18 mouse cellular contexts compared by ENCODE assay signal in genomic region chr5:65424215-65424614, GRCm38 (mm10). TPM values are rescaled to one million over a fixed set of nuclear protein-coding genes. Genes with fewer than 3 reads are reported as not detected.
DNase-seq lines count a peak whose midpoint lies in the region; ATAC-seq and TF ChIP-seq lines count a peak whose summit lies in the region.
"Had no signal": no experiment of that assay in that cellular context is flagged by ENCODE, and none has a peak within 500 bp of the region (broad histone marks: within the 10 kb centered on the region; RNA-seq: fewer than 3 reads in every experiment).

No protein-coding gene starts in this region.

- no peaks in the 10 kb centered on the region for H3K9me3 ChIP-seq in liver, embryonic 11.5 days (ENCODE audit: control insufficient read depth, low read length)
- no peaks in the 10 kb centered on the region for H3K9me3 ChIP-seq in liver, embryonic 12.5 days (replicated peaks)
- no peaks in the 10 kb centered on the region for H3K9me3 ChIP-seq in intestine, embryonic 16.5 days (ENCODE audit: control insufficient read depth, low read length)
- no peaks in the 10 kb centered on the region for H3K9me3 ChIP-seq in stomach, postnatal 0 days (ENCODE audit: control insufficient read depth, low read length)
- H3K9me3 ChIP-seq in forebrain, postnatal 0 days (ENCODE audit: low read length), result no peaks in the 10 kb centered on the region
- H3K9me3 ChIP-seq: heart, embryonic 10.5 days; midbrain, embryonic 13.5 days had no signal

- no peak for TF ChIP-seq EP300 in stomach, postnatal 0 days (optimal IDR thresholded peaks at IDR 0.05)

- no peak overlapping the region for H3K4me2 ChIP-seq in liver, embryonic 11.5 days
- no peak overlapping the region for H3K4me2 ChIP-seq in liver, embryonic 12.5 days
- no peak overlapping the region for H3K4me2 ChIP-seq in intestine, embryonic 16.5 days (ENCODE audit: low read depth, low read length)
- no peak overlapping the region for H3K4me2 ChIP-seq in stomach, postnatal 0 days (replicated peaks; ENCODE audit: low read depth)
- no peak overlapping the region for H3K4me2 ChIP-seq in forebrain, postnatal 0 days (ENCODE audit: low read depth)
- H3K4me2 ChIP-seq: midbrain, embryonic 13.5 days had no signal

- H3K27ac ChIP-seq in liver, embryonic 11.5 days (ENCODE audit: low read depth, low read length), result no peak overlapping the region
- no peak overlapping the region for H3K27ac ChIP-seq in liver, embryonic 12.5 days
- peak overlapping the region; percentile 66 for H3K27ac ChIP-seq in intestine, embryonic 16.5 days (ENCODE audit: low read length)
- H3K27ac ChIP-seq in stomach, postnatal 0 days (replicated peaks), result peak overlapping the region; percentile 70
- no peak overlapping the region for H3K27ac ChIP-seq in forebrain, postnatal 0 days (ENCODE audit: low read depth, low read length)
- H3K27ac ChIP-seq: heart, embryonic 10.5 days; liver, embryonic 14.5 days; macrophage; midbrain, embryonic 13.5 days had no signal

- H3K9ac ChIP-seq in liver, embryonic 11.5 days (ENCODE audit: low read depth, low read length), result no peak overlapping the region
- H3K9ac ChIP-seq in liver, embryonic 12.5 days, result no peak overlapping the region
- no peak overlapping the region for H3K9ac ChIP-seq in intestine, embryonic 16.5 days (ENCODE audit: low read depth, low read length)
- H3K9ac ChIP-seq in stomach, postnatal 0 days (ENCODE audit: low read length), result no peak overlapping the region
- no peak overlapping the region for H3K9ac ChIP-seq in forebrain, postnatal 0 days
- H3K9ac ChIP-seq: liver, embryonic 14.5 days; midbrain, embryonic 13.5 days had no signal

- no peak for DNase-seq in liver, embryonic 11.5 days (ENCODE audit: low spot score)
- DNase-seq in kidney, postnatal 25 days, result peak; percentile 45 to 71
- peak; percentile 75 for DNase-seq in stomach, postnatal 0 days (ENCODE audit: low spot score)
- no peak for DNase-seq in forebrain, postnatal 0 days
- no peak for DNase-seq in heart, adult 18-20 months
- DNase-seq: cerebellum, postnatal 10 days; gastrocnemius, postnatal 14 days; heart, postnatal 14 days; retina, postnatal 1 day had no signal

- H3K27me3 ChIP-seq in liver, embryonic 11.5 days (replicated peaks; ENCODE audit: control insufficient read depth, insufficient read depth, low read length), result no peaks in the 10 kb centered on the region
- no peaks in the 10 kb centered on the region for H3K27me3 ChIP-seq in liver, embryonic 12.5 days (replicated peaks)
- no peaks in the 10 kb centered on the region for H3K27me3 ChIP-seq in intestine, embryonic 16.5 days (replicated peaks; ENCODE audit: control insufficient read depth, insufficient read depth, low read length)
- no peaks in the 10 kb centered on the region for H3K27me3 ChIP-seq in stomach, postnatal 0 days (ENCODE audit: control insufficient read depth, insufficient read depth, low read length)
- H3K27me3 ChIP-seq in forebrain, postnatal 0 days (ENCODE audit: insufficient read depth, low read length), result no peaks in the 10 kb centered on the region
- H3K27me3 ChIP-seq: midbrain, embryonic 13.5 days had no signal

- 67% methylated on average over 6 of the region's 6 CpGs for WGBS in liver, embryonic 11.5 days
- 52% methylated on average over 6 of the region's 6 CpGs for WGBS in liver, embryonic 12.5 days (ENCODE audit: insufficient replicate concordance)
- WGBS in intestine, embryonic 16.5 days, result 66% methylated on average over 6 of the region's 6 CpGs
- WGBS in stomach, postnatal 0 days, result 67% methylated on average over 6 of the region's 6 CpGs
- WGBS in forebrain, postnatal 0 days, result 95% methylated on average over 6 of the region's 6 CpGs

- peaks cover 11% of the 10 kb centered on the region for H3K36me3 ChIP-seq in liver, embryonic 11.5 days (ENCODE audit: control insufficient read depth, insufficient read depth, low read length)
- H3K36me3 ChIP-seq in liver, embryonic 12.5 days, result peaks cover 21% of the 10 kb centered on the region
- H3K36me3 ChIP-seq in intestine, embryonic 16.5 days (ENCODE audit: control insufficient read depth, insufficient read depth, low read length), result 0 out of 2 replicates have a peak, but pooled peaks cover 1% of the 10 kb centered on the region
- peaks cover 12% of the 10 kb centered on the region; the same call in 1 of the 2 replicates for H3K36me3 ChIP-seq in stomach, postnatal 0 days (ENCODE audit: control insufficient read depth, insufficient read depth, low read length)
- peaks cover 69% of the 10 kb centered on the region for H3K36me3 ChIP-seq in forebrain, postnatal 0 days (ENCODE audit: insufficient read depth)

- no peak overlapping the region for H3K4me3 ChIP-seq in liver, embryonic 11.5 days (ENCODE audit: low read depth, low read length)
- H3K4me3 ChIP-seq in liver, embryonic 12.5 days, result no peak overlapping the region
- no peak overlapping the region for H3K4me3 ChIP-seq in intestine, embryonic 16.5 days (ENCODE audit: low read length)
- H3K4me3 ChIP-seq in stomach, postnatal 0 days (ENCODE audit: low read depth, low read length), result no peak overlapping the region
- no peak overlapping the region for H3K4me3 ChIP-seq in forebrain, postnatal 0 days (ENCODE audit: low read depth, low read length)
- H3K4me3 ChIP-seq: heart, embryonic 10.5 days; midbrain, embryonic 13.5 days; myocyte had no signal

- peaks cover 3% of the 10 kb centered on the region; the same call in 1 of the 2 replicates for H3K4me1 ChIP-seq in liver, embryonic 11.5 days (replicated peaks; ENCODE audit: control insufficient read depth, insufficient read depth, low read length)
- H3K4me1 ChIP-seq in liver, embryonic 12.5 days, result peaks cover 19% of the 10 kb centered on the region
- H3K4me1 ChIP-seq in intestine, embryonic 16.5 days (ENCODE audit: control insufficient read depth, insufficient read depth, low read length), result peaks cover 9% of the 10 kb centered on the region; the same call in 1 of the 2 replicates
- H3K4me1 ChIP-seq in stomach, postnatal 0 days (replicated peaks; ENCODE audit: control insufficient read depth, insufficient read depth), result no peaks in the 10 kb centered on the region; the same call in 1 of the 2 replicates
- no peaks in the 10 kb centered on the region for H3K4me1 ChIP-seq in forebrain, postnatal 0 days (ENCODE audit: insufficient read depth)

- TF ChIP-seq CTCF in stomach, postnatal 0 days (IDR thresholded peaks at IDR 0.05; ENCODE audit: low read depth), result no peak
- no peak for TF ChIP-seq CTCF in forebrain, postnatal 0 days (IDR thresholded peaks at IDR 0.05; ENCODE audit: low read depth)

- ATAC-seq in liver, embryonic 11.5 days (replicated peaks; ENCODE audit: low FRiP score), result peak; percentile 47
- no peak for ATAC-seq in liver, embryonic 12.5 days
- ATAC-seq in intestine, embryonic 16.5 days, result peak; percentile 85
- ATAC-seq in stomach, postnatal 0 days (ENCODE audit: low FRiP score, low TSS enrichment), result peak; percentile 89
- ATAC-seq in forebrain, postnatal 0 days, result no peak
- ATAC-seq: forebrain, embryonic 14.5 days; hindbrain, embryonic 16.5 days; midbrain, embryonic 13.5 days had no signal

RNA-seq across cellular contexts. Expression of gene Ugdh, which starts 11.5 kb away (rescaled TPM):
- 48.2 and 49.3 TPM in 2 replicates for polyA plus RNA-seq in liver, embryonic 11.5 days (2014; fragmentation: Nextera tagmentation; extraction: Ambion mirVana)
- polyA plus RNA-seq in liver, embryonic 12.5 days (2016; fragmentation: Nextera tagmentation; extraction: Ambion mirVana), result 24.1 and 26.3 TPM in 2 replicates
- 266 and 271 TPM in 2 replicates for polyA plus RNA-seq in intestine, embryonic 16.5 days (2015; fragmentation: Nextera tagmentation; extraction: Ambion mirVana)
- polyA plus RNA-seq in stomach, postnatal 0 days (2015; fragmentation: Nextera tagmentation; extraction: Ambion mirVana), result 281 and 313 TPM in 2 replicates
- total RNA-seq in forebrain, postnatal 0 days (2014; rRNA removed), result 28.0 TPM in 2 replicates
- 29.6 and 33.5 TPM in 2 replicates for polyA plus RNA-seq in forebrain, postnatal 0 days (2015; fragmentation: Nextera tagmentation; extraction: Ambion mirVana)
- 10 to 100 TPM; 14.2 to 22.1 TPM for total RNA-seq in heart, adult 18-20 months (2021)

RNA-seq across cellular contexts. Expression of gene Lias, which starts 32.9 kb away (rescaled TPM):
- 80.2 and 80.8 TPM in 2 replicates for polyA plus RNA-seq in liver, embryonic 11.5 days (2014; fragmentation: Nextera tagmentation; extraction: Ambion mirVana)
- polyA plus RNA-seq in liver, embryonic 12.5 days (2016; fragmentation: Nextera tagmentation; extraction: Ambion mirVana), result 51.7 and 54.8 TPM in 2 replicates
- polyA plus RNA-seq in intestine, embryonic 16.5 days (2015; fragmentation: Nextera tagmentation; extraction: Ambion mirVana), result 49.2 and 56.4 TPM in 2 replicates
- polyA plus RNA-seq in stomach, postnatal 0 days (2015; fragmentation: Nextera tagmentation; extraction: Ambion mirVana), result 43.4 and 46.0 TPM in 2 replicates
- 35.6 and 41.5 TPM in 2 replicates for total RNA-seq in forebrain, postnatal 0 days (2014; rRNA removed)
- 66.4 and 66.5 TPM in 2 replicates for polyA plus RNA-seq in forebrain, postnatal 0 days (2015; fragmentation: Nextera tagmentation; extraction: Ambion mirVana)
- 10 to 100 TPM; 54.8 to 76.9 TPM for total RNA-seq in heart, adult 18-20 months (2021)

RNA-seq across cellular contexts. Expression of gene Rpl9, which starts 33.0 kb away (rescaled TPM):
- 1,151 and 1,248 TPM in 2 replicates for polyA plus RNA-seq in liver, embryonic 11.5 days (2014; fragmentation: Nextera tagmentation; extraction: Ambion mirVana)
- 867 and 884 TPM in 2 replicates for polyA plus RNA-seq in liver, embryonic 12.5 days (2016; fragmentation: Nextera tagmentation; extraction: Ambion mirVana)
- 937 and 1,015 TPM in 2 replicates for polyA plus RNA-seq in intestine, embryonic 16.5 days (2015; fragmentation: Nextera tagmentation; extraction: Ambion mirVana)
- polyA plus RNA-seq in stomach, postnatal 0 days (2015; fragmentation: Nextera tagmentation; extraction: Ambion mirVana), result 917 and 919 TPM in 2 replicates
- 1,175 and 1,405 TPM in 2 replicates for total RNA-seq in forebrain, postnatal 0 days (2014; rRNA removed)
- 694 and 787 TPM in 2 replicates for polyA plus RNA-seq in forebrain, postnatal 0 days (2015; fragmentation: Nextera tagmentation; extraction: Ambion mirVana)
- 1,000 to 10,000 TPM in 1 of 2 experiments, 100 to 1,000 TPM in 1; 684 to 1,088 TPM for total RNA-seq in heart, adult 18-20 months (2021)

Comparison
In these comparisons a context has a peak if more than half of its experiments do, and no peak if none do; other contexts are left out.
1. ATAC-seq: peak in liver, embryonic 11.5 days (single experiment), intestine, embryonic 16.5 days (single experiment) and stomach, postnatal 0 days (single experiment); none in liver, embryonic 12.5 days (single experiment) and forebrain, postnatal 0 days (single experiment).
2. DNase-seq: peak in kidney, postnatal 25 days (2 of 2) and stomach, postnatal 0 days (single experiment); none in liver, embryonic 11.5 days (single experiment), forebrain, postnatal 0 days (single experiment) and heart, adult 18-20 months (0 of 2).
3. H3K27ac ChIP-seq: peak in intestine, embryonic 16.5 days (single experiment) and stomach, postnatal 0 days (single experiment); none in liver, embryonic 11.5 days (single experiment), liver, embryonic 12.5 days (single experiment) and forebrain, postnatal 0 days (single experiment).